Mouse (Mus musculus) lung, embryonic 15.5 days (tissue): ENCODE results near the gene Rem2. TPM values are rescaled to one million over a fixed set of nuclear protein-coding genes. Genes with fewer than 3 reads are reported as not detected.
A peak's percentile ranks its signal among the peaks of the same experiment; 100 is the strongest.

Source experiments
- ATAC-seq: fragments of 200-750 bp; cut with Nextera tagmentation; 2 replicates; pipeline ENCODE4 v1.8.0; 2017; ENCODE audit warnings: moderate number of reproducible peaks, borderline replicate concordance; ENCODE audit not compliant: low FRiP score, low TSS enrichment; ENCODE audit errors: extremely low read depth
- H3K27ac ChIP-seq: fragments of 300-500 bp; sonication (generic); 2 replicates; pipeline ENCODE4 v1.5.1; 2015; ENCODE audit warnings: moderate library complexity, mild to moderate bottlenecking, inconsistent platforms
- H3K27me3 ChIP-seq: fragments of 300-500 bp; sonication (generic); 2 replicates; pipeline ENCODE4 v1.6.1; 2015; ENCODE audit warnings: inconsistent platforms
- H3K36me3 ChIP-seq: fragments of 300-500 bp; sonication (generic); 2 replicates; pipeline ENCODE4 v1.6.1; 2015; ENCODE audit warnings: inconsistent platforms
- H3K4me1 ChIP-seq: fragments of 300-500 bp; sonication (generic); 2 replicates; pipeline ENCODE4 v1.6.1; 2015; ENCODE audit warnings: inconsistent platforms
- H3K4me2 ChIP-seq: fragments of 300-500 bp; sonication (generic); 2 replicates; pipeline ENCODE4 v1.6.1; 2015; ENCODE audit warnings: inconsistent platforms, mild to moderate bottlenecking, moderate library complexity
- H3K4me3 ChIP-seq: fragments of 300-500 bp; sonication (generic); 2 replicates; pipeline ENCODE4 v1.5.1; 2015; ENCODE audit warnings: mild to moderate bottlenecking, inconsistent platforms
- H3K9ac ChIP-seq: fragments of 300-500 bp; sonication (generic); 2 replicates; pipeline ENCODE4 v1.6.1; 2015; ENCODE audit warnings: inconsistent platforms
- H3K9me3 ChIP-seq: fragments of 300-500 bp; sonication (generic); 2 replicates; pipeline ENCODE4 v1.6.1; 2016; ENCODE audit warnings: inconsistent platforms
- WGBS: fragments of 180-500 bp; shearing (Covaris S2); methylation state at CpG from one replicate; pipeline ENCODE4 v1.1.7; 2015; 5-methylcytosine and 5-hydroxymethylcytosine counted together
- polyA plus RNA-seq: library from polyadenylated mRNA; unstranded; fragments of >200 nt; fragmentation: Nextera tagmentation; extraction: Ambion mirVana; gene quantifications from 2 replicates; pipeline ENCODE4 v1.2.1, GENCODE M21; 2015

The Rem2 gene
- 14.6 and 16.2 TPM in 2 replicates for polyA plus RNA-seq

DNA sequence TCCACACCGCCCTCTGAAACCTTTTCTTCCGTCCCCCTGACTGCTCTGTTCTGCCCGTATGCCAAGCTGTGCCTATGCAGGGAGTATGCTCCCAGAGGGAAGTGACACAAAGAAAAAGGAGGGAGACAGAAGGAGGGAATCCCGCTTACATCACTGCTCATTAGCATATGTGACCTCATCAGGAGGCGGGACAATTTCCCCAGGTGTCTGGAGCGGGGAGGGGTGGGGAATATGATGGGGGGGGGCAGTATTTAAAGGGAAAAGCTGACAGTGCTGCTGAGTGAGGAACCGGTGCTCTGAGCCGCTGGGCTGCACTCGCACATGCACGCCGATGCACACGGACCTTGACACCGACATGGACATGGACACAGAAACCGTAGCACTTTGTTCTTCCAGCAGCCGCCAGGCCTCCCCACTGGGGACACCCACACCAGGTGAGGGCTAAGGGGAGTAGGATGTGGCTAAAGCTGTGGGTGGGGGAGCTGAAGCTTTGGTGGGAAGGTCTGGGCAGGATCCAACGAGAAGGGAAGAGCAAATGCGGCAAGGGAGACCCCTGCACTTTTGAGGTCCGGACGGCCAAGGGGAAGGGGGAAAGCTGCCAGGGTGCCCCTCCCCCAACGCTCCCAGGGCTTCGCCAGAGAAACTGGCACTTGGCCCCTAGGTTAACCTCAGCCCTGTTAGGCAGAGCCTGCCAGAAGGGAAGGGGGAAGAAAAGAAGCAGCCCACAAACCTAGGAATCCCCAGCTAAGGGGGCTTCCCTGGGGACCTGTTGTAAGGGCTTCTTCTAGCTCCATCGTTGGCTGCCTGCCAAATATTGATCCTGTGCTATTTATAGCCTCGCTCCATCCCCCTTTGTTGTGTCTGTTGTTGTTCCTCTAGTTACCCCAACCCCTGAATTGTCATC, at the start of gene Rem2:
Gene Rem2 (plus strand): TSS at position 160 of the 904 bp plus-strand sequence.
- peak; percentile 39 for ATAC-seq
- Histone ChIP-seq H3K4me1 (peaks cover 43% of the 10 kb centered on the region), H3K4me3 (peak within 1 kb of the TSS; percentile 46), H3K27me3 (peaks cover 33% of the 10 kb centered on the region), H3K36me3 (no peaks in the 10 kb centered on the region), H3K9ac (peak within 1 kb of the TSS; percentile 34), H3K9me3 (no peaks in the 10 kb centered on the region), H3K4me2 (peak within 1 kb of the TSS; percentile 83), H3K27ac (peak within 1 kb of the TSS; percentile 43)
- under 1% methylated on average over 23 of the region's 23 CpGs for WGBS

DNA sequence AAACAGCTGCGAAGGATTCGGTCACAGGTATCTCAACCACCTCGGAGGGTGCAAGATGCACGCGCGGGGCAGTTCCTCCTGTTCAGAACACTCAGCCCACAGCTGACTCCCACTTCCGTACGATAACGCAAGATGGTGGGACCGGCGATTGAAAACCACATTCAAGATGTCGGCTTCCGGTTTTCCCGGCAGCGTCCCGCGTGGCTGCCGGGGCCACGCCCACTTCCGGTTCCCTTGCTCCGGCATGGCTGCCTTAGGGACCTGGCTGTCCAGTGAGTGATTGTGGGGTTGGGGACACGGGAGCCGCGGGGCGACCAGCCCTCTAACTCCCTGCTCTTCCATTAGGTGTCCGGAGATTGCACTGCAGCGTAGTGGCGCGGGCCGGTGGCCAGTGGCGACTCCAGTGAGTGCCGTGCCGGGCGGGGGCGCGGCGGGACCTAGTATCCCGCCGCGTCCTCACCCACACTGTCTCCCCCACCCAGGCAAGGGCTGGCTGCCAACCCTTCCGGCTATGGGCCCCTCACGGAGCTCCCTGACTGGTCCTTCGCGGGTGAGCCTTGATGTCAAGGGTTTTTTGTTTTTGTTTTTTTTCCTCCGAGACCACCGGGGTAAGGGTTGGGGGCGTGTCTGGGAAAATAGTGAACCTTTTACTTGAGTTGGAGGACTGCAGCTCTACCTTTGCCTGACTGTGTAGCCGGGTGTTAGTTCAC, 49.1 kb upstream of the Rem2 start, which contains the start of gene Mrpl52:
Gene Mrpl52 (plus strand): TSS at position 221 of the 710 bp plus-strand sequence.
- H3K9me3 ChIP-seq: no peaks in the 10 kb centered on the region
- peak within 1 kb of the TSS; percentile 63 for H3K4me2 ChIP-seq
- H3K36me3 ChIP-seq: 0 out of 2 replicates have a peak, but pooled peaks cover 4% of the 10 kb centered on the region
- under 1% methylated on average over 48 of the region's 48 CpGs for WGBS
- H3K4me1 ChIP-seq: peaks cover 42% of the 10 kb centered on the region
- peak; percentile 67 for ATAC-seq
- peak within 1 kb of the TSS; percentile 92 for H3K27ac ChIP-seq
- H3K4me3 ChIP-seq: peak within 1 kb of the TSS; percentile 85
- no peaks in the 10 kb centered on the region for H3K27me3 ChIP-seq
- H3K9ac ChIP-seq: peak within 1 kb of the TSS; percentile 89

DNA sequence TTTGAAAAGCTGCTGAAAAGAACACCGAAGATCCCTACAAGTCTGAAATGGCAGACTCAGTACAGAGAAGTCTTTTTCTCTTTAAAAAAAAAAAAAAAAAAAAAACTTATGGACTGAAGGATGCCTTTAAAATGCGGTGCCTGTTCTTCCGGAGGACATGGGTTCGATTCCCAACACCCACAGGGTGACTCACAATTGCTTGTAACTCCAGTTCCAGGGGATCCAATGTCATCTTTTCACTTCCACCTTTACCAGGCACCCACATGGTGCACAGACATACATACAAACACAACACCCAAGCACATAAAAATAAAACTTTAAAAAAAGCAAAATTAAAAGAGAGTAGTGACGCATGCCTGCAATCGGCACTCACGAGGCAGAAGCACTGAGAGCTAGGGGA, 48.2 kb upstream of the Rem2 start:
- H3K4me1 ChIP-seq: peaks cover 42% of the 10 kb centered on the region
- H3K9ac ChIP-seq: 0 out of 2 replicates have a peak overlapping the region, but pooled peaks have one; percentile 89
- H3K4me3 ChIP-seq: peak overlapping the region; percentile 85
- 0 out of 2 replicates have a peak, but pooled peaks cover 4% of the 10 kb centered on the region for H3K36me3 ChIP-seq
- H3K27ac ChIP-seq: peak overlapping the region; percentile 15; the same call in 1 of the 2 replicates
- H3K9me3 ChIP-seq: no peaks in the 10 kb centered on the region
- peak overlapping the region; percentile 63 for H3K4me2 ChIP-seq
- no peaks in the 10 kb centered on the region for H3K27me3 ChIP-seq
- ATAC-seq: no peak
- WGBS: 85% methylated on average over 7 of the region's 7 CpGs

DNA sequence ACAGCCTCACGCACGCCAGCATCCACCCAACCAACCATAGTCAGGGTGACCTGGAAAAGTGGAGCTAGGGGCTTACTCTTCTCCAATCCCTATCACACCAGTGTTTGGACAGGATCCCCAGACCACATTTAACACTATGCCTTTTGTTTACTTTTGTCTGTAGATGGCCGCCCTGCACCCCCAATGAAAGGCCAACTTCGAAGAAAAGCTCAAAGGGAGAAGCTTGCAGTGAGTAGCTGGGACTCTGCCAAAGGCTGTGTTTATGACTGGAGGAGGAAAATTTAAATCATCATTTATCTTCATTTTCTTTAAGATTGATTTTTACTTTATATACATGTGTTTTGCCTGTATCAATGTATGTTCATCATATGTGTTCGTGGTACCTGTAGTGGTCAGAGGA, 47.5 kb upstream of the Rem2 start:
- Histone ChIP-seq H3K4me2 (no peak overlapping the region), H3K9me3 (no peaks in the 10 kb centered on the region), H3K4me3 (no peak overlapping the region), H3K27me3 (no peaks in the 10 kb centered on the region), H3K9ac (no peak overlapping the region), H3K4me1 (peaks cover 47% of the 10 kb centered on the region), H3K36me3 (0 out of 2 replicates have a peak, but pooled peaks cover 4% of the 10 kb centered on the region), H3K27ac (peak overlapping the region; percentile 15; the same call in 1 of the 2 replicates)
- 71% methylated on average over 5 of the region's 5 CpGs for WGBS
- no peak for ATAC-seq

DNA sequence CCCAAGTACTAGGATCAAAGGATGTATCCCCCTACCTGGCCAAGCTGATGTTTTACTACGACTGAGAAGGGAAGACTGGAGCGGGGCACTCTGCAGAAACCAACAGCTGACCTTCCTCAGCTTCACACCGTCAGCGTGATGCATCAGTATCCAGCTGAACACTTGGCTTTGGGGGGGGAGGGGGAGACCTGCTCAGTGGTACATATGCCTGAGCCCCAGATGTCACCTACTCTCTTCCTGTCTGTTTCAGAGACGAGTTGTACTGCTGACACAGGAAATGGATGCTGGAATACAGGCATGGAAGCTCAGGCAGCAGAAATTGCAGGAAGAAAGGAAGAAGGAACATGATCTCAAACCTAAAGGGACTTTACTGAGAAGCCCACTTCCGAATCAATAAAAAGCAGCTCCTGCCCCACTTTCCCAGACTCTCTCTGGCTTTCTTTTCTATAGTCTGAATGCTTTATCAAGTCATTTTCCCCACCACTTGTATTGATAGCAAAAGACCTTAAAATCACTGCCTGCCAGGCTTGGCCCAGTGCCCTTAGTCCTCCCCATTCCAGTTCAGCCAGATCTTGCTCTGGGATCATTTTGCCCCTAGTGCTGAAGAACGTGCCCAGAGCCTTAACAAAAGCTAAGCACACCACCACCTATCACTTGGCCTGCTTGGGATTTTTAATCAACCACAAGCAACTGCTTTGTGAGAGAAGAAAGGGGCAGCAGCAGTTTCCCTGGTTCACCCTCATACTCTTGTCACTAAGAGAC, 46.4 kb upstream of the Rem2 start:
- H3K27me3 ChIP-seq: no peaks in the 10 kb centered on the region
- peaks cover 58% of the 10 kb centered on the region for H3K4me1 ChIP-seq
- peak overlapping the region; percentile 99 for H3K27ac ChIP-seq
- H3K4me3 ChIP-seq: no peak overlapping the region
- ATAC-seq: no peak
- peak overlapping the region; percentile 77 for H3K4me2 ChIP-seq
- 0 out of 2 replicates have a peak overlapping the region, but pooled peaks have one; percentile 97 for H3K9ac ChIP-seq
- H3K9me3 ChIP-seq: no peaks in the 10 kb centered on the region
- H3K36me3 ChIP-seq: 0 out of 2 replicates have a peak, but pooled peaks cover 4% of the 10 kb centered on the region
- WGBS: 29% methylated on average over 7 of the region's 7 CpGs

DNA sequence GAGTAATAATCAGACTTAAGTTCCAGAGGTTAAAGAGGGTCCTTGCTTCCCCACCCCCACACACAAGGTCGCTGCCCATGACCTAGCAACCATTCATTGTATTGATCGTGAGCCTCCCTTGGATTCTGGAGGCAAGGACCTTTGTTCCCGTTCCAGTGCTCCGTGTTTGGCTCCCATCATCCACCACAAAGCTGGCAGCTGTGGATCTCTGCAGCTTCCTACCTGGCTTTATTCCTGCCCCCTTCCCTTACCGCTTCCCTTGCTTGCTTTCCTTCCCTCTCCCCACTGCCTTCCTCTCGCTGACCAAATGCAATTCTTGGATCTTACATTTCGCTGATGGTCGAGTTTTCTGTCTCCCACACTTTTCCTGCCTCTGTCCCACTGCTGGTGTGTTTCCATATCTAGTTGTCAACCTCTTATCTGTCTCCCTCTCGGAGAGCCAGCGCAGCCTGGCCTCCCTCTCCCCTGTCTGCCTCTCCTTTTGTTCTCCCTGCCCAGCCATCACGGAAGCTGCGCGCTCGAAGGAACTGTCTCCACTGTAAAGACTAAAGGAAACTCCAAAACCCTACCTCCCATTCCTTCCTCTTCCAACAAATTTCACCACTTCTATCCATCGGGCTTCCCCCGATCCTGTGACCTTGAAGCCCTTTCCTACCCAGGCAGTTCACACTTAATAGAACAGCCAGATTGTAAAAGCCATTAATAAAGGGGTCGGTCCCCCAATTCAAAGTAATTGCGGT, 45.3 kb upstream of the Rem2 start:
- H3K9me3 ChIP-seq: no peaks in the 10 kb centered on the region
- WGBS: 5% methylated on average over 18 of the region's 18 CpGs
- H3K27ac ChIP-seq: peak overlapping the region; percentile 99
- peaks cover 9% of the 10 kb centered on the region for H3K36me3 ChIP-seq
- H3K27me3 ChIP-seq: no peaks in the 10 kb centered on the region
- peak overlapping the region; percentile 97 for H3K9ac ChIP-seq
- H3K4me2 ChIP-seq: peak overlapping the region; percentile 77
- peak overlapping the region; percentile 85 for H3K4me3 ChIP-seq
- no peak for ATAC-seq
- peaks cover 66% of the 10 kb centered on the region for H3K4me1 ChIP-seq

DNA sequence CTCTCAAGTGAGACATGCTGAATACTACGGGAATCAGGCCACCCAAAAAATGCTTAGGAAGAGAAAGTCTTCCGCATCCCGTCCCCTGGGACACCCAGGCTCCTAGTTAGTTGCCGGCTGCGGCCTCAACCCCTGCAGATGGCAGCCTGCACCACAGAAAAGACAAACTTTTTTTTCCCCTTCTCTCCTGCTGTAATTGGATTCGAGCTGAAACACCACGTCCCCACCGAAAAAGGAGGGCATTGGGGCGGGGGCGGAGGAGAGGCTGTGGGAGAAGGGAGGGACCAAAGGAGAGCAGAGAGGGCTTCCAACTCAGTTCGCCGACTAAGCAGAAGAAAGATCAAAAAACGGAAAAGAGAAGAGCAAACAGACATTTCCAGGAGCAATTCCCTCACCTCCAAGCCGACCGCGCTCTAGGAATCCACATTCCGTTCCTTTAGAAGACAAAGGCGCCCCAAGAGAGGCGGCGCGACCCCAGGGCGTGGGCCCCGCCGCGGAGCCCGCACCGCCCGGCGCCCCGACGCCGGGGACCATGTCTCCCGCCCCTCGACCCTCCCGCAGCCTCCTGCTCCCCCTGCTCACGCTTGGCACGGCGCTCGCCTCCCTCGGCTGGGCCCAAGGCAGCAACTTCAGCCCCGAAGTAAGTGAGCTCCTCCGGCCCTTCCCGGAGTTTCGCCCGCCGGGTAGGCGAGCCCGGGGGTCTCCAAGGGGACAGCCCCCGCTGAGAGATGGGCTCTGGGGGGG, 44.4 kb upstream of the Rem2 start, which contains the start of gene Mmp14:
Gene Mmp14 (plus strand): TSS at position 279 of the 744 bp plus-strand sequence.
- H3K36me3 ChIP-seq: peaks cover 19% of the 10 kb centered on the region
- no peaks in the 10 kb centered on the region for H3K9me3 ChIP-seq
- H3K27ac ChIP-seq: peak within 1 kb of the TSS; percentile 99
- H3K4me1 ChIP-seq: peaks cover 63% of the 10 kb centered on the region
- 0% methylated on average over 46 of the region's 49 CpGs for WGBS
- peak; percentile 72 for ATAC-seq
- peak within 1 kb of the TSS; percentile 97 for H3K9ac ChIP-seq
- H3K4me3 ChIP-seq: peak within 1 kb of the TSS; percentile 85
- H3K4me2 ChIP-seq: peak within 1 kb of the TSS; percentile 77
- H3K27me3 ChIP-seq: no peaks in the 10 kb centered on the region

DNA sequence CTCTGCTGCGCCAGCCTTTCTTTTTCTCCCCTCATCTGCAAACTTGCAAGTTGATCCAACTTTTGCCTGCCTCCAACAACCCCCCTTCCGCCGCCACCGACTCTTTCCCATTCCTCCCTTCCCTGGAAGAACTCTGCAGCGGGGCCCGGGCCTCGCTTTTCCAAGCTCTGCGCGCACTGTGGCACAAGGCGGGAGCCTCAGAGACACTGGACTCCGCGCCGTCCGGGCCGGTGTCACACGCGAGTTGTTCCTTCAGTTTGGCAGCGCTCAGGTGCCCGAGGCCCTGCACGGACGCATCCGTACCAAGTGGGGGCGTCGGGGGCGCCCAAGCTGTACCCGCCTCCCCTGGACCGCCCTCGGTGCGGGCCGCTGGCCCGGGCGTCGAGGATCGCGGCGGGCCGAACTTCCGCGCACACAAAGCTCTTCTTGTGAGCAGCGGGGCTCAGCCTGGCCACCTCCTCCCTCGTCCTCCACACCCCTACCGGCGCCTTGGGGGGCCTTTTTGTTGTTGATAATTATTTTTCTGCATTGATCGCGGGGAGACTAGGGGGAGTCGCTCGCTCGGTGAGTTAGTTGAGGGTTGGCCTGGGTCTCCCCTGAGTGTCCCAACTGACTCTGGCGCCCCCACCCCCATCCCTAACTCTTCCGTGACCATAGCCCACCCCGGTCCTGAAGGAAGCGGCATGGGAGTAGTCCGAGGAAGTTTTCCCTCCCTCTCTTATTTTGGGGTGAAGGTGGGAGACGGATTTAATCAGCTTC, 43.6 kb upstream of the Rem2 start:
- Histone ChIP-seq H3K9me3 (no peaks in the 10 kb centered on the region), H3K27me3 (no peaks in the 10 kb centered on the region), H3K4me2 (peak overlapping the region; percentile 77), H3K4me1 (peaks cover 63% of the 10 kb centered on the region), H3K4me3 (peak overlapping the region; percentile 85), H3K36me3 (peaks cover 26% of the 10 kb centered on the region), H3K27ac (peak overlapping the region; percentile 99), H3K9ac (peak overlapping the region; percentile 97)
- peak; percentile 21 for ATAC-seq
- under 1% methylated on average over 54 of the region's 54 CpGs for WGBS

DNA sequence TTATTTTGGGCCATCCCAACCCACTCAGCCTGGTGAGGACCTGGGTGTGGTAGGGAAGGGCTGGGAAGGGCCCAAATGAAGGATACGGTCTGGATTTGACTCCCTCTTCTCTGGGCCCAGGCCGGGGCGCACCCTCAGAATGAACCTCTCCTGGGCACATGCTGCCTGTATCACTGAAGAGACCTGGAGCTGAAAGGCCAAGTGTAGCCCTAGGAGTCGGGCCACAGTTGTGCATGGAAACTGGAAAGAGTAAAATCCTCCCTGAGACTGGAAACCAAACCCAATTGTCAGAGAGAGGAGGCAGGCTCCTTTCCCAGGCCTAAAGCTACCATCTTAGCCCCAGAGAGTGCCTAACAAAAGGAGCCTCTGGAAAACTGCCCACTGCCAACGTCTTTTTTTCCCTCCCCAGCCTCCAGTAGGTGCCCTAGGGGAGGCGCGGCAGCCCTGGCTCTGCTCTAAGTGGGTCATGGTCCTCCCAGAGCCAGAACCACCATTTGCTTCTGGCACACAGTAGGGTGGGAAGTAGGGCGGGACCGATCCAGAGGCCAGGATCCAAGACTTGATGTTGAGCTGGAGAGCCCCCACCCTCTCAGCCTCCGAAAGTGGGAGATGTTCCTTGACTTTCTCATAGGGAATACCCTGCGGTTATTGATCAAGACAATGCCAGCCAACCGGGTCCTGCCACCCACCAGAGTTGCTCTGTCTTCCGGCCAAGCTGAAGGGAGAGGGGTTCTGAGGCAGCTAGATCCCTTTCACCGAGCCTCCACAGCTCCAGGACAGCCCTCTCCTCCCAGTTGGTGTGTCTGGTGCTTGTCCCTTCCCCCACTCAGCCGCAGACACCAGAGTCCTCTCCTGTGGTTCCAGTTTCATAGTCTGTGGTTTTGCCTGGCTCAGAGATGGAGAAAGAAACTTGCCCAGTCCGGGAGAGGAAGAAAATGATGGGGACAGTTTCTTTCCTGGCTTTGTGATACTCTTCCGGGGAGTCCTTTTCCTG, 42.8 kb upstream of the Rem2 start:
- Histone ChIP-seq H3K4me3 (peak overlapping the region; percentile 85), H3K36me3 (peaks cover 33% of the 10 kb centered on the region), H3K4me2 (peak overlapping the region; percentile 77), H3K9me3 (no peaks in the 10 kb centered on the region), H3K27me3 (no peaks in the 10 kb centered on the region), H3K4me1 (peaks cover 58% of the 10 kb centered on the region), H3K27ac (peak overlapping the region; percentile 99), H3K9ac (peak overlapping the region; percentile 97)
- 18% methylated on average over 17 of the region's 17 CpGs for WGBS
- ATAC-seq: 0 out of 2 replicates have a peak, but pooled peaks have one; percentile 12
